Mouse (Mus musculus) right cerebral cortex, postnatal 10 days (tissue): ENCODE measurements around the gene Gars.

ENCODE experiments used
- DNase-seq, 2 experiments: peaks; one replicate each; pipeline ENCODE4 v3.0.0; 2021; ENCODE audit warnings: low spot score in 2 of 2

The Gars gene

GRCm38 (mm10) chr6:55098030-55098429, 60.2 kb downstream of the Gars start:
- peak in 1 of 2 experiments; percentile 50 for DNase-seq

GRCm38 (mm10) chr6:55098603-55099002, 60.8 kb downstream of the Gars start:
- DNase-seq = no peak

- DNase-seq = no peak
Observed at GRCm38 (mm10) chr6:55108358-55108757, 70.6 kb downstream of the Gars start.

- DNase-seq = no peak
Observed at GRCm38 (mm10) chr6:55117325-55118109, 79.7 kb downstream of the Gars start.

- DNase-seq = no peak
Observed at GRCm38 (mm10) chr6:55123056-55123455, 85.2 kb downstream of the Gars start.

GRCm38 (mm10) chr6:55126576-55126975, 88.8 kb downstream of the Gars start:
- no peak for DNase-seq

- DNase-seq = no peak
Observed at GRCm38 (mm10) chr6:55128391-55128790, 90.6 kb downstream of the Gars start.
